Mouse (Mus musculus) left cerebral cortex, postnatal 25 days (tissue): ENCODE data around the gene Gpr3. TPM values are rescaled to one million over a fixed set of nuclear protein-coding genes. Genes with fewer than 3 reads are reported as not detected.

Experiments used
- DNase-seq, 2 experiments: peaks; one replicate each; pipeline ENCODE4 v3.0.0; 2022; ENCODE audit warnings: low spot score in 2 of 2, mixed read lengths in 1 of 2
- intact Hi-C: fragments of 180-260 bp; cut with DNase I; formaldehyde crosslinking; loops from one replicate; pipeline ENCODE4 v1.15.1; 2025
- total RNA-seq, 2 experiments: library from RNA; stranded (reverse); gene quantifications; 2 replicates each; pipeline ENCODE4 v1.2.3; 2021

The Gpr3 gene
- total RNA-seq, 2 experiments from 2014 or later, result 10.1 to 13.0 TPM

- intact Hi-C loops, result no loop called here
- no peak for DNase-seq
These were observed 10.1 kb downstream of the Gpr3 start for GRCm38 (mm10) chr4:133202254-133202653.

- intact Hi-C loops, result loop anchor here (2.0 kb wide), 1 partner anchor 70 kb away; the partner anchor contains the start of gene Wasf2
- peak; percentile 39 to 56 for DNase-seq
These were observed 11.1 kb downstream of the Gpr3 start for GRCm38 (mm10) chr4:133201006-133201771.

GRCm38 (mm10) chr4:133200343-133200742 lies 12.0 kb downstream of the Gpr3 start:
- intact Hi-C loops, result loop anchor here (2.0 kb wide), 1 partner anchor 70 kb away; the partner anchor contains the start of gene Wasf2
- DNase-seq, result peak in 1 of 2 experiments; percentile 75

GRCm38 (mm10) chr4:133199743-133200142 lies 12.6 kb downstream of the Gpr3 start:
- intact Hi-C loops, result loop anchor here (2.0 kb wide), 1 partner anchor 69 kb away; the partner anchor contains the start of gene Wasf2
- DNase-seq, result no peak

GRCm38 (mm10) chr4:133198337-133199180 lies 13.8 kb downstream of the Gpr3 start:
- intact Hi-C loops, result no loop called here
- DNase-seq, result no peak

- intact Hi-C loops, result no loop called here
- no peak for DNase-seq
These were observed 14.5 kb downstream of the Gpr3 start for GRCm38 (mm10) chr4:133197801-133198286.

GRCm38 (mm10) chr4:133197355-133197754 lies 15.0 kb downstream of the Gpr3 start:
- intact Hi-C loops, result no loop called here
- no peak for DNase-seq

GRCm38 (mm10) chr4:133196852-133197251 lies 15.5 kb downstream of the Gpr3 start:
- no peak for DNase-seq
- intact Hi-C loops, result no loop called here

GRCm38 (mm10) chr4:133196136-133196535 lies 16.2 kb downstream of the Gpr3 start:
- no peak for DNase-seq
- intact Hi-C loops, result no loop called here

- DNase-seq, result no peak
- intact Hi-C loops, result no loop called here
These were observed 17.3 kb downstream of the Gpr3 start for GRCm38 (mm10) chr4:133195014-133195413.

GRCm38 (mm10) chr4:133194482-133194881 lies 17.9 kb downstream of the Gpr3 start:
- no peak for DNase-seq
- intact Hi-C loops, result no loop called here

GRCm38 (mm10) chr4:133189396-133189795 lies 22.9 kb downstream of the Gpr3 start:
- intact Hi-C loops, result no loop called here

GRCm38 (mm10) chr4:133186856-133187255 lies 25.5 kb downstream of the Gpr3 start:
- DNase-seq, result no peak
- intact Hi-C loops, result no loop called here

More at GRCm38 (mm10) chr4:133189396-133189795, 22.9 kb downstream of the Gpr3 start:
- DNase-seq, result no peak

- no peak for DNase-seq
- intact Hi-C loops, result no loop called here
These were observed 26.4 kb downstream of the Gpr3 start for GRCm38 (mm10) chr4:133185893-133186292.

GRCm38 (mm10) chr4:133184898-133185665 lies 27.3 kb downstream of the Gpr3 start:
- intact Hi-C loops, result no loop called here
- DNase-seq, result peak in 1 of 2 experiments; percentile 20

- DNase-seq, result no peak
- intact Hi-C loops, result no loop called here
These were observed 28.1 kb downstream of the Gpr3 start for GRCm38 (mm10) chr4:133184031-133184897.

GRCm38 (mm10) chr4:133182439-133183033 lies 29.8 kb downstream of the Gpr3 start:
- intact Hi-C loops, result no loop called here
- no peak for DNase-seq

GRCm38 (mm10) chr4:133179258-133179657 lies 33.1 kb downstream of the Gpr3 start:
- DNase-seq, result no peak
- intact Hi-C loops, result loop anchor here (5.0 kb wide), 1 partner anchor 47 kb away; the partner anchor contains the start of gene Wasf2
